Mouse (Mus musculus) cerebral cortex, adult 2 months (tissue): ENCODE data around the gene Hacd3.

Source experiments
- WGBS: fragments of 180-500 bp; shearing (Covaris S2); methylation state at CpG from one replicate; pipeline ENCODE4 v1.1.7; 2018; 5-methylcytosine and 5-hydroxymethylcytosine counted together

Hacd3 gene

DNA sequence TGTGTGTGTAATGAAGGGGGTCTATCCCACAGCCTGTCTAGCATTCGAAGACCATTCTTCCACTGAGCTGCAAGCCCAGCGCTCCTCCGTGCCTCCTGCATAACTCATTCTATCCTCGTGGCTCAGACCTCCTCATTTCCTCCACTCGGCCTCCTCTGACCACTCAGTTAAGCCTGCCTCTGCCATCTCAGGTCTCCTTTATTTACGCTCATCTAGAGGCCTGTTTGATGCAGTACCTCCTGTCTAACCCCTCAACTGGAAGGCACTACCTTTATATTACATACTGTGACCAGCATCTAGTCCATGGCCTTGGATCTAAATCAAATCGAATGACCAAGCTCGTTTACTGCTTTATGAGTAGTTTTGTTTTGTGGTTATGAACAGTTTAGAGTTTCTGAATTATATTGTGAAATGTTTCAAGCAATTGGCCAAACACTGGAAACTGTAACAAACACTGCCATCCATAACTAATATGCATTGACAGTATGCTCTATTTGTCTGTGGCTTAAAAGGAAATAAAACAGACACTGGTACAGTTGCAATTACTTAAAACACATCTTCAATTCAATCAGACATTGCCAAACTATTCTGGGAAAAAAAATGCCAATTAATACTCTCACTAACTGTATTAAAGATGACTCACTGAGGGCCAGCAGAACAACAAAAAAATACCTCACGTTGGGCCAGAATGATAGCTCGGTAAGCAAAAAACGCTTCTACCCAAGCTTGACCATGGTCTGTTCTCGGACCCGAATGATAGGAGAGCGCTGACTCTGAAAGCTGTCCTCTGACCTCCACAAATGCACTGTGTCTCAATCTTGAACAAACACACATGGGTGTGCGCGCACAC lies 4.3 kb downstream of the Hacd3 start:
- WGBS = 65% methylated on average over 16 of the region's 16 CpGs

DNA sequence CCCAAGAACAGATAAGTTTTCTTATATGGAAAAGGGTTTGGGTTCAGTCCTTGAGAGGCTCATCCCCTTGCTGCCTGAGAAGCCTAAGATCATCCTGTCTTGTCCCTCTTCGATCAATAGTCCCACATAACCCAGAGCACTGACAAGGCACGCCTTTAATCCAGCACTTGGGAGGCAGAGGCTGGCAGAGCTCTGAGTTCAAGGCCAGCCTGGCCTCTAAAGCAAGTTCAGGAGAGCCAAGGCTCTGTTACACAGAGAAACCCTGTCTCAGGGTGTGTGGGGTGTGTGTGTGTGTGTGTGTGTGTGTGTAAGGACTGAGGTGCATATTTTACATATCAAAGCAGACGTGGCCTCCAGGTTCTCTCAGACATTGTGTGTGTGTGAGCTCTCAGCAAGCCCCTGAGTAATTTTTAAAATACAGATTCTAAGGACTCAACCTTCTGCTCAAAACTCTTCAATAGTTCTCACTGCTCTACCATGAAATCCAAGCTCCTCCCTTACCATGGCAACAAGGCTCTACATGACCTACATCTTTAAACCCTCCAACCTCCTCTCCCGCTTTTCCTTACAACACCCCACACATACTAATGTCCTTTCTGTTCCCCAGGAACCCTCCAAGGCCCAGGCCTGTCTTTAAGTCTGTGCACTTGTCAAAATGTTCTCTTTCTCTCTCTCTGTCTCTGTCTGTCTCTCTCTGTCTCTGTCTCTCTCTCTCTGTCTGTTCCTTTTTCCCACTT lies 5.1 kb downstream of the Hacd3 start:
- 55% methylated on average over 4 of the region's 4 CpGs for WGBS

DNA sequence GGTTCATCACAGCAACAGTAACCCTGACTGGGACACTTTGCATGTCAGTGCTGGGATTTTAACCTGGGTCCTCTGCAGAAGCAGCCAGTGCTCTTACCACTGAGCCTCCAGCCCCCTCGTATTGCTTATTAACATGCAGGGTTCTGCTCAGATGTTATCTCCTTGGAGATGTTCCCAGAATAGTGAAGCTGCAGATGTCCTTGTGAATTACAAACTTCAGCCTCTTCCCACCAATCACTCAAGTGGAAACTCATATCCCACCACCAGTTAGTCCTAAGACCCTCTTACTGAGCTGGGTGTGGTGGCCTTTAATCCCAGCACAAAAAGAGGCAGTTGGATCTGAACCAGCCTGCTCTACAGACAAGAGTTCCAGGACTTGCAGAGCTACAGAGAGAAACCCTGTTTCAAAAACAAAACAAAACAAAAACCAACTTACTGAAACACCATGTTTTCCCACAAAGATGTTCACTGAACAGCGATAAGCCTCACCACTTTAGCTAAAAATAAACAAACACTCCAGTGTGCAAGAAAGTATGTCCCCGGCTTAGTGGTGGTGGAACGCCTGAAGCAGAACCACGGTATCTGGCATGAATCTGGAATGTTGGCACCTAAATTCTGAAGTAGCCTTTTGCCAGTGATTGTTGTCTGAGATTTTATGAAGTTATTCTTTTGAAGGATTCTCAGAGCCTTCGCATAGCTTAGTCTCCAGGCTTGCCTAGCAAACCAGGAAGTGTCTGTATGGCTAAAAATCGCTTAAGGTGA lies 5.9 kb downstream of the Hacd3 start:
- 10% methylated on average over 7 of the region's 7 CpGs for WGBS

DNA sequence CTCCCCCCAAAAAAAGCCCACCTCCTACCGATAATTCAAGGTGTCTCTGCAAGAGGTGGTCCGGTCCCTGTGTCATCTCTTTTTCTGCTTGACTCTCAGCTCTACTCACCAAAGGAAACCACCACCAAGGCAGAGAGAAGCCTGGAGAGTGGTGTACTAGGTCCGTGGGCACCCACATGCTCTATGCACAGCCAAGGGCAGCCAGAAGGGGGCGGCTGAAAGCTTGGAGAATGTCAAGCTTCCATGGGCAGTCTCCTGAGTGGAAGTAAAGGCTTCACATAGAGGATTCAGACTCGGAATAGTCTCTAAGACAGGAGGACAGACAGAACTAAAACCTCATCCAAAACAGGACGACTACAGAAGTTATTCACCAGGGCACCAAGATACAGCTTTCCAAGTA lies 10.2 kb downstream of the Hacd3 start:
- WGBS = 56% methylated on average over 6 of the region's 6 CpGs

DNA sequence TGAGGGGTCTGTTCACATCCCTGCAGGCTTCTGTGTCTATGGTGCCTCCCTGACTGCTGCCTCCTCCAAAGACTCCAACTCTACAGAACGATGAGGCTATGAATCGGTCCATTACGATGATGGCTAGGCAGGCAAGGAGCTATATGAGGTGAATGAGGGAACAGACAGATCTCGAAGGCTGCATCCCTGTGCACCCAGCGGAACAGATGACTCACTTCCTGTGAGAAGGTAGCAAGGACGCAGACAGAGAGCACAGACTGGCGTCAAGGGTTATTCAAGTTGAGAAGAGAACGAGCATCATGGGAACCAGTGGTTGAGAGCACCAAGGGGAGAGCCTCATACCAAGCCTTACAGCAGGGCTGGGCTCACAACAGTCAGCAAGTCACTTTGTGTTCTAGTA lies 10.9 kb downstream of the Hacd3 start:
- WGBS = 41% methylated on average over 8 of the region's 8 CpGs

DNA sequence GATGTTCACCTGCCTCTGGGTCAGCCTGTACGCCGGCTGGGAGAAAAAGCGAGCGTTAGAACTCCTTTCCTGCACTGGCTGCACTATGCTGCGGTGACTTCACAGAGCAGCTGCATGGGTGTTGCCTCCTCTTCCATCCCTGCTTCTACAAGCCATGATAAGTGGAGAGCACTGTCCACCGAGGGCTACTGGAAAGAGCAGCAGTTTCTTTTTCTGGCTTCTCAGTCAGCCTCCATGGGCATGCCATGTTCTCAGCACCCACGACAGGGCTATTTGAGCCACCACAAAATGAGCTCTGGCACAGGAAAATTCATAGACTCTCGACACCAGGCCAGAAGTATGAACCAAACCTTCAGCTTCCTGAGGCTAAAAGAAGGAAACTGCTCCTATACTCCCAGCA lies 15.8 kb downstream of the Hacd3 start:
- WGBS = 73% methylated on average over 8 of the region's 8 CpGs

DNA sequence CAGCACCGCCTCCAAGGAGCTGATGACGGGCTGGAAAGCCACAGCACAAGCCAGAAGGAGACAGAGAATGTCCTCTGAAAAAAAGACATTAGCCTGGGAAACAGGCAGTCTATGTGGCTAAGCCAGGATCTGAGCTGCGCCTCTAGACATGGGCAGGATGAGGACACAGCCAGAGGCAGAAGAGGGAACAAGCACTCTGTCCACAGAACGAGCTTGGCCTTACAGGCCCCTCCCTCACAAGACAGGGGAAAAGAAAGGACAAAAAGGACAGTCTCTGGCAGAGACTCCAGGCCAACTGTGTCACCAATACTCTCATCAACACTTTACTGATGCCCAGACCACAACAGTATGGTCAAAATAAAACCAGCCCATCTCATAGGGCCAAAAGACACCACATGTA lies 20.0 kb downstream of the Hacd3 start:
- WGBS = 37% methylated on average over 4 of the region's 4 CpGs

DNA sequence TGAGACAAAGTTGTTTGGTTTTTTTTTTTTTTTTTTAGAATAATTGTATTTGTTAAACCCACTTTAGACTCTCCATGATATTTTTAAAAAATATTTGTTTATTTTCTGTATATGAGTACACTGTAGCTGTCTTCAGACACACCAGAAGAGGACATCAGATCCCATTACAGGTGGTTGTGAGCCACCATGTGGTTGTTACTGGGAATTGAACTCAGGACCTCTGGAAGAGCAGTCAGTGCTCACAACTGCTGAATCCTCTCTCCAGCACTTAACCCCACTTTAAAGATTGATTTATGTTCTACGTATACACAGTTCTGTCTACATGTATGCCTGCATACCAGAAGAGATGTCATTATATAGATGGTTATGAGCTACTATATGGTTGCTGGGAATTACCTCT lies 26.0 kb downstream of the Hacd3 start:
- 88% methylated on average over 1 of the region's 1 CpGs for WGBS

DNA sequence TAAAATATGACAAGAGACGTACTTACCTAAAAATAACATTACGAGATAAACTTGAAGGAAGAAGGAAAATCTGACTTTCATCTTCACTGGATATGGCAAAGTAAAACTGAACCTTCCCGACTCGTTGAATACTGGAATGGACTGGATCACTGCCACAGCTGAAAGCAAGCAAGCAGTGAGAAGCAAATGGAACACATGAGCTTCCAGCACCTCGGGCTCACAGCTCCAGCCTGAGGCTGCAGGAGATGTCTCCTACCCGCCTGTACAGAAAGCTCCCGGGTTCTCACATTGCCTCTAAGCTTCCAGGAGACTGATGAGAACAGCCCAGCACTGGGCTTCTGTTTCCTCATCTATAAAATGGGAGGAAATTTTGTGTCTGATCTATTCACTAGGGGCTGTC lies 31.2 kb downstream of the Hacd3 start:
- 41% methylated on average over 7 of the region's 7 CpGs for WGBS

DNA sequence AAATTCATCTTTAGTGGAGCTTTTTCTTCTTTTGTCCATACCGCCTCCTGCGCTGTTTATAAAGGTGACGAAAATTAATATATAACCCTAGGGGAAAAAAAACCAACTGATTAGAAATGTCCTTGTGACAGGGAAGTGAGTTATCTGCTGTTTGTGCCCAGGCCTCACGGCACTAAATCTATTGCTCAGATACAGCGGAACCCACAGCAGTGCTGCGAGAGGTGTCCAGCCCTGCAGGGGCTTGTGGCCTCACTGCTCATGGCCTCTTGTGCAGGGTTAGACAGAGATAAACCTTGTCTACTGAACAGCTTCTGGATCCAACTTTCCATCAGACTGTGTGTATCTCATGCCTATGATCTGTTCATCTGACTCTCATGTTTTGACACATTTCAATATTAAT lies 33.0 kb downstream of the Hacd3 start:
- WGBS = 94% methylated on average over 6 of the region's 6 CpGs

DNA sequence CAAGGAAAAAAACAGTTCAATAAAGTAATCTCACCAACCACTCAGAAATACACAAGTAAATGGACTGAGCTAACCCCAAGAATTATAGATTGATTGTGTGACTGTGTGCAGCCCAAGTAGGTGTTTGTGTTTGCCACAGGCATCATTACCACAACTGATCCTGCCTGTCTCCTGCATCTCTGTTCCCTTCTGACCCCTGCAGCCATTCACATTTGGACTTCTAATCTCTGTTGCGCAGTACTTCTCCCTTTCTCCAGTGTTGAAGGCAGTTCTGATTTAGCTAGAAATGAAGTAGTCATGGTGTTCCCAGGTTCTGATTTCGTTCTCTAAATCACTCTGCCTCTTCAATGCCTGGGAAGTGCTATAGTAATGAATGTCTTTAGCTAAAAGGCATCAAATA lies 33.8 kb downstream of the Hacd3 start:
- 73% methylated on average over 2 of the region's 2 CpGs for WGBS

DNA sequence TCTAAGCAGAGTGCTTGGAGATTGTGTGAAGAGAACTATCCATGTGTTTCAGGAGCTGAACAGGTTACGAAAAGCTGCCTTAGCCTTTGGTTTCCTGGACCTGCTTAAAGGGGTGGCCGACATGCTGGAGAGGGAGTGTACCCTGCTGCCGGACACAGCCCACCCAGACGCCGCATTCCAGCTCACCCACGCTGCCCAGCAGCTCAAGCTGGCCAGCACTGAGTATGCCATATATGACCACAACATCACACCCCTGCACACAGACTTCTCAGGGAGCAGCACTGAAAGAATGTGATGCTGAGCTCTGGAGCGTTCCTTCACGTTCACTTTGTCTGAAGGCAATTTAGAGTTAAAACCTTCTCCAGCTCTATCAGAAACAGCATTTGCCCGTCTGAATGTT lies 35.7 kb downstream of the Hacd3 start:
- 69% methylated on average over 9 of the region's 9 CpGs for WGBS

DNA sequence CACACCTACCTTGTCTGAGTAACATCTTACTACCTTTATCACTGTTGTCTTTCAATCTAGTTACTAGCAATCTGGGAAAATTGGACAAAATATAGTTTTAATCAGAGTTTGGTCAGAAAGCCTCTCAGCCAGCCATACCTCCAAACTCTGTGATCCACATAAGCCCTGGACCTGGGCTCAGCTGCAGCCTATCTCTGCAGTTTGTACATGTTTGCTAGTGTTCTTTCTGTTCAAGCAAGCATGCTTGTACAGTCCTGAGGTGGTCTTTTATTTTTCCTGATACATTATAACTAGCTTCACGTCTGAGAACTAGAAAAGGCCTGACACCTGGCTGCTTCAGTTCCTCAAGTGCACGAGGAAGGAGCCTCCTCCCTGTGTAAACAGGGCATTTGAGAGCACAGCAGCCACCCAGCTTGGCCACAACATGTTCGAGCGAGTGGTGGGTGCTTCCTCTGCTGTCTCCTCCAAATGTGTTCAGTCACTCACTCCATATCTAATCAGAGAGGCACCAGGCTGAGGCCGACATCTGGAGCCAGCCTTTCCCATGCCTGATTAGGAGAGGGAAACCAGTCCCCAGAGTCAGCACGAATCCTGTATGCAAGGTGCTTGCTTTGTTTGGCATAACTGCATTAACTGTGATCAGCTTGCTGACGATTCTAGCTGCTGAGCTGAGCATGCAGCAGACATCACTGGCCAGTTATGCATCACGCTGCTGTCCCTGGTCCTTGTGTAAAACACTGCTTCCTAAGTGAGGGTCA lies 36.3 kb downstream of the Hacd3 start:
- 50% methylated on average over 8 of the region's 8 CpGs for WGBS

DNA sequence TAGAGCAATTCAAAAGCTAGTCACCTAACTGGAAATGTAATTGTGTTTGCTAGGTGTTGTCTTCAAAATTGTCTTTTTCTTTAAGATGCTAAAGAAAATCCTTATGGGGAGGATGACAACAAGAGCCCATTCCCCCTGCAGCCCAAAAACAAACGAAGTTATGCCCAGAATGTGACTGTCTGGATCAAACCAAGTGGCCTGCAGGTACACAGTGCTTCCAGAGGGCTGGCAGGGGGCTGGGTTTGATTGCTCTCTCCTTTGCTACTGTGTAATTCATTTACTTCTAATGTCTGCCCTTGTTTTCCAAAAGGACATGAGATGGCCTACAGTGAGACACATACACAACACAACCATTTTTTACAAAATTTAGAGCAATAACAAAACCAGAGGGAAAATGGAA lies 39.6 kb downstream of the Hacd3 start:
- 71% methylated on average over 1 of the region's 1 CpGs for WGBS

DNA sequence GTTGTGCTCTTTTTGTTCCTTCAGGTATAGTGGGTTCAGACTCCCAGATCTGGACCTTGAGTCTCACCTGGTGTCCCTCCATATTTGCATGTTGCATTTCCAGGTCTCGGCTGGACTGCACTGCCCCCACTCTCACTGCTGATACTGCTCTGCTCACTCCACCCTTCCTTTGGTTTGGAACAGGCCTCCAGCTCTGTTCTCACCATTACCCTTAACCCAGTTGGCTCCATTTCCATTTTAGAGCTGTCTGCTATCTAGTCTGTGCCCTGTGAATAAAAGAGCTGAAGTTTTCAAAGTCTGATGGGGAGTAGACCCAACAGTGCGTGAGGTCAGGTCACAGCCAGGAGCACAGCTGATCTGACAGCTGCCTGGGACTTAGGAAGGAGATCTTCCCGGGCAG lies 40.9 kb downstream of the Hacd3 start:
- 66% methylated on average over 3 of the region's 3 CpGs for WGBS

DNA sequence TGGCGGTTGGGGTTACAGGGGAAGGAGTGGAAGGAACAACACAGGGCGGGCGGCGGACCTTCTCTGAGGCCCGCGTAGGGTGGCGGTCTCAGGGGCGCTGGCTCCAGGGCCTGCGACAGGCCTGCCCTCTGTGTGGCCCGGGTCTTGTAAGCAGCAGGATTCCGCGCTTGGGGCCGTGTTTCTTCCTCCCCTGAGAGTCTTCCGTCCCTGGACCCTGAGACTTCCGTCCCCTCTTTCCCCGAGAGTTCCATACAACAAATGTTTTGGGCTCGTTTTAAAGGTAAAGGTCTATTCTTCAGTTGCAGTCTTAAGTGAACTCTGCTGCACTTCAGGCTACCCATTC lies 60.5 kb downstream of the Hacd3 start:
- 0% methylated on average over 17 of the region's 17 CpGs for WGBS

DNA sequence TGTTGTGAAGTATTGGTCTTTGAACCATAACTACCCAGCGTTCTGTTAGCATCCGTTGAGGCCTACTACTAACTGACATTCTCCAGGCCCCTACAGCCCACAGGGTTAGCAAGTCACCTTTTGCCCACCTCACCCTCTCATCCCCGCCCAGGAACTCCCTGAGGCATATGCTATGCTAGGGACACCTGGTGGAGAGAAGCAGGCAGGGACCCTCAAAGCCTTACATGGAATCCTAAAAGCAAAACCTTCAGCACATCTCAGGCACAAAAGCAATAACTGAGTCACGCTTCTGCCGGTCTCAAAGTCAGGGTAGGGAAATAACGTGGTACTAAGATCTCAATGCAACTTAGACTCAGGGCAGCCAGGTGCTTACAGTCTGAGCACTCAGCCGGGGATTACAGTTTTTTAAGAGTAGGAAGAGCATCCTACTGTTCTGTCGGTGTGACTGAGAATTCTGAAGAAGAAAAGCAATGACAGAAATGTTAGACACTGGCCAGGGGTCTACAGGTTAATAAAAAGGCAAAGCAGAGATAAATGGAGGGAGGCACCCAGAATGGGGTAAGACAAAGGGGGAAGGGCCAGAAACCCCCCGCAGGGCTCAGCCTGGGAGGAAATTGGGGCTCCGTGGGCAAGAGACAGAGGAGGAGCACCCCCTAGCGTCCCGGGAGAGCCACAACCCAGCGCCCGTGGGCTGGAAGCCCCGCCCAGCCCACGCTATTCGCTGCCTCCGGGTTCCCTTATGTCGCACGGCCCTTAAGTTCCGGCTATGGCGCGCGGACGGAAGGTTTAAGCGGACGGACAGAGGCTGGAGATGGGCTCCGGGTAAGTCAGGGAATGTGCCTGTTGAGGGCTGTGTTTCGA lies 61.1 kb downstream of the Hacd3 start, which contains the start of gene Ints14:
Gene Ints14, plus strand, starts transcription at position 789 of the 861 bp plus-strand sequence.
- WGBS = 6% methylated on average over 29 of the region's 29 CpGs

DNA sequence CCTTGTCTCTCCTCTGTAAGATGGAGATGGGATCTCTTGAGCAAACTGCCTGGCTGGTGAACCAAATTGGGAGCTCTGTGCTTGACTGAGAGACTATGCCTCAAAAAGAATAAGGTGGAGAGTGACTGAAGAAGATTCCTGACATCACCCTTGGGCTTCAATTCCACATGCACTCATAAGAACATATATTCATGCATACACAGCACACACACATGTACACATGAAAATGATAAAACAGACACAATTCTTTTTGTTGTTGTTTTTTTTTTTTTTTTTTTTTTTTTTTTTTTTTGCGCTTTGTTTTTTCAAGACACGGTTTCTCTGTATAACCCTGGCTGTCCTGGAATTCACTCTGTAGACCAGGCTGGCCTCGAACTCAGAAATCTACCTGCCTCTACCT lies 64.2 kb downstream of the Hacd3 start:
- 78% methylated on average over 3 of the region's 3 CpGs for WGBS

DNA sequence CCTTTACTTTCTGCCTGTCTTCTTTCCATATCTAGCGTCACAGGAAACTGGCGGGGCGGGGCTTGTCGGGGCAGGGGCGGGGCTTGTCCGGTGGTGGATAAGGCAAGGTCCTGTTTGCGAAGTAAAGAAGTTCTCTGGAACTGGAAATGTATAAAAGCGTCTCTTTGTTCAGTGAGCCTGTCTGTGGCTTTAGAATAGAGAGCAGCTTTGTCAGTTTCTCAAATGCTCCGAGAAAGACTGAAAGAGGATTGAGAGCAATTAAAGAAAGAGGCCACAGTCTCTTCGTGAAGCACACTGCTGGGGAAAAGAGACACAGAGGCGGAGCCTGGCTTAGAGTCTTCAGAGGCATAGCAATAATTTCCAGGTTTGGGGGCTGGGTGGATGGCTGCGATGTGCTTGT lies 65.2 kb downstream of the Hacd3 start:
- WGBS = 14% methylated on average over 12 of the region's 12 CpGs

DNA sequence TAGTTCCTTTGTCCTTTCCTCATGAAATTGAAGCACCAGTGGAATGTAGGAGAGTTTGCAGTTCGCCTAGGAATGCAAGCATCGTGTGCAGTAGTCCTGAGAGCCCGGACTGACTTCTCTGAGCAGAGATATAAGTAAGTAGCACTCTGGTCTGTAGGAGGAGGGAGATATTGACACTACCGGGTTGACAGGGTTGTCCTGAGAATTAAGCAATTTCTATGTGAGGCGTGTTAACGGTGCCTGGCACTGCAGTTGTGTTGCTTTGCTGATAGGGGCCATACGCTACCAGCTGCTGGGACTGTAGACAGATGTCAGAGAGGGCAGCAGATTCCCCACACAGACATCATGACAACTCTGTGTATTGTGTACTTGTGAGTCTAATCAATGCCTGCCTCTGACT lies 68.3 kb downstream of the Hacd3 start:
- WGBS = 80% methylated on average over 7 of the region's 7 CpGs

DNA sequence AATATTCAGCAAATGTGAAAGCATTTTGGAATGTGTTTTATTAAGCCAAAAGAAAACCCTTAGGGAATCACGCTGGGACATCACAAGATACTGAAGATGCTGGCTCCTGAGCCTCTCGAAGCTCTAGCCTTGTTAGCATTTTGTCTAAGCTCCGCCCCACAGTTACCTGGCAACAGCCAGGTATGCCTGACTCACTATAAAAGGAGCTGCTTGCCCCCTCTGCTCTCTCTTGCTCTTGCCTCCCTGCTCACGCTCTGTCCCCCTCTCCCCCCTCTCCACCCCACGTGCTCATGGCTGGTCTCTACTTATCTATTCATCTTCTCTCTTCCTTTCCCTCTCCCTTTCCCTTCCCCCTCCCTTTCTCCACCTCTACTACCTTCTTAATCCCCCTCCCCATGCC lies 69.4 kb downstream of the Hacd3 start:
- 29% methylated on average over 5 of the region's 5 CpGs for WGBS
